Mouse (Mus musculus): ENCODE measurements around the gene Erbb2.

DNA sequence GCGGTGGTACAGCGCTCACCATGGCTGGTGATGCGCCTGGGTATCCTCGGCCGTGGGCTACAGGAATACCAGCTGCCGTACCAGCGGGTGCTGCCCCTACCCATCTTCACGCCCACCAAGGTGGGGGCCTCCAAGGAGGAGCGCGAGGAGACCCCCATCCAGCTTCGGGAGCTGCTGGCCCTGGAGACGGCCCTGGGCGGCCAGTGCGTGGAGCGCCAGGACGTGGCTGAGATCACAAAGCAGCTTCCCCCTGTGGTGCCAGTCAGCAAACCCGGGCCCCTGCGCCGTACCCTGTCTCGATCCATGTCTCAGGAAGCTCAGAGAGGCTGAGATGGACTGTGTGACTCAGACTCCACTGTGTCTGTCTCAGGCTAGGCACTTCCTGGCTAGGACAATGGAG is 28.1 kb upstream of the Erbb2 start:
- TF ChIP-seq CTCF (IDR thresholded peaks at IDR 0.05; ENCODE audit: extremely low read depth, insufficient read depth, low read length) (no peak), POLR2A (IDR thresholded peaks at IDR 0.05; ENCODE audit: extremely low read depth, insufficient read depth, low read length) (no peak)
